Mouse (Mus musculus) limb, embryonic 13.5 days (tissue): ENCODE measurements at regions not wholly inside any gene's neighbourhood (a gene's known extent, or its start where the extent isn't known, plus 50 kb on each side); places are given as distances from the start of the nearest gene placed in this dataset.

Source experiments
- ATAC-seq: fragments of 200-750 bp; cut with Nextera tagmentation; 2 replicates; pipeline ENCODE4 v1.8.0; 2017; ENCODE audit warnings: low read depth, moderate number of reproducible peaks, moderate TSS enrichment; ENCODE audit not compliant: low FRiP score
- H3K27ac ChIP-seq: fragments of 300-500 bp; sonication (generic); 2 replicates; pipeline ENCODE4 v1.5.1; 2015; ENCODE audit warnings: inconsistent platforms, mild to moderate bottlenecking, moderate library complexity
- H3K27me3 ChIP-seq: fragments of 300-500 bp; sonication (generic); 2 replicates; pipeline ENCODE4 v1.6.1; 2015; ENCODE audit warnings: mild to moderate bottlenecking, inconsistent platforms
- H3K36me3 ChIP-seq: fragments of 300-500 bp; sonication (generic); 2 replicates; pipeline ENCODE4 v1.6.1; 2015; ENCODE audit warnings: inconsistent platforms, mild to moderate bottlenecking, moderate library complexity
- H3K4me1 ChIP-seq: fragments of 300-500 bp; sonication (generic); 2 replicates; pipeline ENCODE4 v1.6.1; 2015; ENCODE audit warnings: inconsistent platforms
- H3K4me2 ChIP-seq: fragments of 300-500 bp; sonication (generic); replicated peaks from 2 replicates; pipeline ENCODE4 v1.6.1; 2015; ENCODE audit warnings: inconsistent platforms, mild to moderate bottlenecking, moderate library complexity
- H3K4me3 ChIP-seq: fragments of 300-500 bp; sonication (generic); 2 replicates; pipeline ENCODE4 v1.5.1; 2015; ENCODE audit warnings: moderate library complexity, mild to moderate bottlenecking, inconsistent platforms
- H3K9ac ChIP-seq: fragments of 300-500 bp; sonication (generic); 2 replicates; pipeline ENCODE4 v1.6.1; 2015; ENCODE audit warnings: mild to moderate bottlenecking, inconsistent platforms
- H3K9me3 ChIP-seq: fragments of 300-500 bp; sonication (generic); 2 replicates; pipeline ENCODE4 v1.6.1; 2016; ENCODE audit warnings: inconsistent platforms
- WGBS: fragments of 180-500 bp; shearing (Covaris S2); methylation state at CpG from one replicate; pipeline ENCODE4 v1.1.7; 2015; 5-methylcytosine and 5-hydroxymethylcytosine counted together

DNA sequence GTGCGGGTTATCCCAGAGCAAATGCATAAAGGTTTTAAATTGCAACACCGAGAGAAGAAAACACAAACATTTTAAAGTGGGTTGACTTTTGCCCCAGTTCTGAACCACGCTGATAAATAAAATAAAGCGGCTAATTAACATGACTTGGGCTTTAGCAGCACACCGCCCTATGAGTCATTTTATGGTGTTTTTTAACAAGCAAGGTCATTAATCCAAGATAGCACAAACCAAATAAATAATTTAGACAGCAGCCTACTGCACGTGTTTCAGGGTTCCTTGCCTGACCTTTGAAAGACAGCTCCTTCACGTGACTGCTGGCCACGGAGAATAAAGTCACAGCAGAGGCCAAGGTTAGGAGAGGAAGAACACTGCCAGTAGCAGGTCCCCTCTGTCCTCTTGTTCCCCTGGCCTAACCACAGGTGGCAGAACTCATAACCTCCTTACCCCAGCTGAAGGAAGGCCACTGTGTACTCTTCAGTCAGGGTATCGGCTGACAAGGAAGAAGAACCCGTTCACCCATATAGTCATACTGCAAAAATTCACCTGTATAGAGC is 371.8 kb upstream of the Acvr2a start:
- Histone ChIP-seq H3K27ac (no peak overlapping the region), H3K36me3 (no peaks in the 10 kb centered on the region), H3K4me2 (no peak overlapping the region), H3K4me1 (peaks cover 23% of the 10 kb centered on the region), H3K27me3 (no peaks in the 10 kb centered on the region), H3K9ac (no peak overlapping the region), H3K9me3 (no peaks in the 10 kb centered on the region), H3K4me3 (no peak overlapping the region)
- no peak for ATAC-seq
- WGBS: 43% methylated on average over 10 of the region's 10 CpGs

- 8% methylated on average over 5 of the region's 5 CpGs for WGBS
- Histone ChIP-seq H3K9me3 (no peaks in the 10 kb centered on the region), H3K36me3 (no peaks in the 10 kb centered on the region), H3K27me3 (no peaks in the 10 kb centered on the region), H3K4me2 (no peak overlapping the region), H3K27ac (no peak overlapping the region), H3K4me3 (no peak overlapping the region), H3K4me1 (peaks cover 22% of the 10 kb centered on the region), H3K9ac (no peak overlapping the region)
- peak; percentile 48; the same call in 1 of the 2 replicates for ATAC-seq
These were observed 367.9 kb upstream of the Acvr2a start for GRCm38 (mm10) chr2:48445898-48446604.

DNA sequence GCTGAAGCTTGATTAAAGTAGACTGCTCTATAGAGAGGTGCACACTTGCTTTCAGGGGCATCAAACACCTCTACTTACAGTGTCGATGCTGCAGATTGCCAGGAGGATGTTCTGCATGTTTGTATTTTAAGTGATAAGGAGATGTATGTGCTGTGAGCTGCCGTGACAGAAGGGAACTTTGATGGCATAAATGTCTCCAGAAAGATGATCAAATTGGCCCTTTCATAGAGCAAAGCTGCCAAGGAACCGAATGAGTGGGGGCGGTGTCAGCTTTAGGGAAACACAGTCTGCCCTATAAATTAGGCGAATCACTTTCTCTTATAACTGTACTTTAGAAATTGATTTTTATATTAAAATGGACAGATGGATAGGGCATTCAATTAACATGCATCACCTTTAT is 367.3 kb upstream of the Acvr2a start:
- H3K27me3 ChIP-seq: no peaks in the 10 kb centered on the region
- H3K9ac ChIP-seq: no peak overlapping the region
- no peaks in the 10 kb centered on the region for H3K36me3 ChIP-seq
- H3K27ac ChIP-seq: no peak overlapping the region
- H3K4me3 ChIP-seq: no peak overlapping the region
- H3K4me2 ChIP-seq: no peak overlapping the region
- no peaks in the 10 kb centered on the region for H3K9me3 ChIP-seq
- H3K4me1 ChIP-seq: peaks cover 16% of the 10 kb centered on the region
- WGBS: 78% methylated on average over 5 of the region's 5 CpGs
- no peak for ATAC-seq

- ATAC-seq: no peak
- H3K27me3 ChIP-seq: no peaks in the 10 kb centered on the region
- no peak overlapping the region for H3K4me2 ChIP-seq
- no peaks in the 10 kb centered on the region for H3K36me3 ChIP-seq
- H3K27ac ChIP-seq: no peak overlapping the region
- H3K9ac ChIP-seq: no peak overlapping the region
- peaks cover 10% of the 10 kb centered on the region for H3K4me1 ChIP-seq
- H3K4me3 ChIP-seq: no peak overlapping the region
- WGBS: 85% methylated on average over 7 of the region's 7 CpGs
- no peaks in the 10 kb centered on the region for H3K9me3 ChIP-seq
These were observed 364.6 kb upstream of the Acvr2a start for GRCm38 (mm10) chr2:48449165-48449842.

GRCm38 (mm10) chr2:48456072-48457040 is 357.6 kb upstream of the Acvr2a start:
- no peak overlapping the region for H3K4me2 ChIP-seq
- ATAC-seq: no peak; the same call in 1 of the 2 replicates
- no peak overlapping the region for H3K27ac ChIP-seq
- H3K4me3 ChIP-seq: no peak overlapping the region
- H3K4me1 ChIP-seq: no peaks in the 10 kb centered on the region
- no peaks in the 10 kb centered on the region for H3K27me3 ChIP-seq
- no peak overlapping the region for H3K9ac ChIP-seq
- WGBS: 42% methylated on average over 7 of the region's 7 CpGs
- no peaks in the 10 kb centered on the region for H3K9me3 ChIP-seq
- no peaks in the 10 kb centered on the region for H3K36me3 ChIP-seq

DNA sequence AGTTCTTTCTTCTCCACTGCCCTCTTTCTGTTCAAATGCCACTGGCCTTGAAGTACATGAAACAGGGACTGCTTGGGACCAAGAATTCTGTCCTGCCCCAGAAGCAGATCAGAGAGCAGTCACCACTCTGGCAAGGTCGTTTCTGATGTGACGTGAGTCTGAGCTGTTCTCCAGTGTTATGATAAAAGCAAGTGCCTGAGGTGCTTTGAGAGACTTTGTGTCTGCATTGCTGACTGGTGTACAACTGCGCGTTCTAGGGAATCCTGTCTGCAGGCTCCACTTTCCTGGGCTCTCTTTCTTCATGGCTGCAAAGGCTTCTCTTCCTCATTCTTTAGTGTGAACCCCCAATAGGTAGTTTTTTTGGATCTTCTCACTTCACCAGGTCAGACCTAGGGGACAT is 356.8 kb upstream of the Acvr2a start:
- WGBS: 68% methylated on average over 4 of the region's 4 CpGs
- H3K36me3 ChIP-seq: no peaks in the 10 kb centered on the region

DNA sequence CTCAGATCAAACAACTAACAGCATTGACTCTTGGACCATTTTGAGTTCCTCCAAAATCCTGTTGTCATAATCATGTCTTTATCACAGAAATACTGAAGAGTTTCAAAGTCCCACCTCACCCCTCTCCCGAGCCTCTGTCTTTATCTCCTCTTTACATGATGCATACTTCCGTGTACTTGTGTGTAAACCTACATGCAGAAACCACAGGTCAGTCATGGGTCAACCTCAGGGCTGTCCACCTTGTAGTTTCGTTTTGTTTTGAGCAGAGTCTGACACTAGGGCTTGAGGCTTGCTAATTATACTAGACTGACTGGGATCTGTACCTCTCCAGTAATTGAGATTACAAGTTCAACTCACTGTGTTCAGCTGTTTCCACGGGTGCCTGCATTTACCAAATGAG is 348.4 kb upstream of the Acvr2a start:
- Histone ChIP-seq H3K27me3 (no peaks in the 10 kb centered on the region), H3K4me3 (no peak overlapping the region), H3K9me3 (no peaks in the 10 kb centered on the region), H3K4me2 (no peak overlapping the region), H3K9ac (no peak overlapping the region), H3K27ac (no peak overlapping the region), H3K4me1 (peaks cover 7% of the 10 kb centered on the region; the same call in 1 of the 2 replicates), H3K36me3 (no peaks in the 10 kb centered on the region)
- 79% methylated on average over 4 of the region's 4 CpGs for WGBS
- ATAC-seq: no peak

More for the DNA sequence above, 356.8 kb upstream of the Acvr2a start:
- Histone ChIP-seq H3K4me1 (no peaks in the 10 kb centered on the region), H3K9ac (no peak overlapping the region), H3K4me2 (no peak overlapping the region), H3K27ac (no peak overlapping the region), H3K9me3 (no peaks in the 10 kb centered on the region), H3K4me3 (no peak overlapping the region), H3K27me3 (no peaks in the 10 kb centered on the region)
- ATAC-seq: no peak

GRCm38 (mm10) chr2:48468895-48469294 is 345.0 kb upstream of the Acvr2a start:
- Histone ChIP-seq H3K9ac (no peak overlapping the region), H3K36me3 (no peaks in the 10 kb centered on the region), H3K27ac (no peak overlapping the region), H3K9me3 (no peaks in the 10 kb centered on the region), H3K27me3 (no peaks in the 10 kb centered on the region), H3K4me2 (no peak overlapping the region), H3K4me1 (peaks cover 7% of the 10 kb centered on the region; the same call in 1 of the 2 replicates), H3K4me3 (no peak overlapping the region)
- ATAC-seq: no peak
- 83% methylated on average over 4 of the region's 4 CpGs for WGBS

- Histone ChIP-seq H3K4me2 (no peak overlapping the region), H3K27me3 (no peaks in the 10 kb centered on the region), H3K36me3 (no peaks in the 10 kb centered on the region), H3K27ac (no peak overlapping the region), H3K9ac (no peak overlapping the region), H3K4me3 (no peak overlapping the region), H3K9me3 (no peaks in the 10 kb centered on the region), H3K4me1 (peaks cover 7% of the 10 kb centered on the region; the same call in 1 of the 2 replicates)
- no peak for ATAC-seq
- 90% methylated on average over 4 of the region's 4 CpGs for WGBS
These were observed 344.6 kb upstream of the Acvr2a start for GRCm38 (mm10) chr2:48469357-48469756.

- Histone ChIP-seq H3K27ac (no peak overlapping the region), H3K4me2 (no peak overlapping the region), H3K9me3 (no peaks in the 10 kb centered on the region), H3K4me3 (no peak overlapping the region), H3K9ac (no peak overlapping the region), H3K36me3 (no peaks in the 10 kb centered on the region), H3K4me1 (peaks cover 3% of the 10 kb centered on the region; the same call in 1 of the 2 replicates), H3K27me3 (no peaks in the 10 kb centered on the region)
- 79% methylated on average over 3 of the region's 3 CpGs for WGBS
- ATAC-seq: no peak
These were observed 340.8 kb upstream of the Acvr2a start for GRCm38 (mm10) chr2:48473102-48473501.

DNA sequence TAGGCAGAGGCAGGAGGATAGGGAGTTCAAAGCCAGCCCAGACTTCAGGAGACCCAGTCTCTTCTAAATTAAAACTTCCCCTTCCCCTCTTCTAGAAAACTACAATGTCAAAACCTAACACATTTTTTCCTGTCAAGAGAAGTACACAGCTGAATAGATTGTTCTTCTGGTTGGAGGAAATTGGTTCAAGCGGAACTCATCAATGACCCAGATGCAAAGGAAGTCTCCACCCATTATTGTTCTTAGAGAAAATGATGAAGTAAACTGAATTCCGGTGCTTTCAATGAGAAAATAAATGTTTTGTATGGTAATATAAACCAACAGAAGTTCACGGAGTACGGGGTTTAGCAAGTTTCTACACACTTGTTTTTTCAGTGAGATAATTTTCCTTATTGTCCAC is 339.3 kb upstream of the Acvr2a start:
- no peak for ATAC-seq
- WGBS: 90% methylated on average over 4 of the region's 4 CpGs
- no peaks in the 10 kb centered on the region for H3K27me3 ChIP-seq
- no peak overlapping the region for H3K27ac ChIP-seq
- no peak overlapping the region for H3K4me3 ChIP-seq
- peaks cover 3% of the 10 kb centered on the region; the same call in 1 of the 2 replicates for H3K4me1 ChIP-seq
- H3K4me2 ChIP-seq: no peak overlapping the region
- no peaks in the 10 kb centered on the region for H3K36me3 ChIP-seq
- H3K9me3 ChIP-seq: no peaks in the 10 kb centered on the region
- H3K9ac ChIP-seq: no peak overlapping the region

GRCm38 (mm10) chr2:48476777-48477176 is 337.1 kb upstream of the Acvr2a start:
- Histone ChIP-seq H3K27ac (no peak overlapping the region), H3K36me3 (no peaks in the 10 kb centered on the region), H3K4me3 (no peak overlapping the region), H3K27me3 (no peaks in the 10 kb centered on the region), H3K9me3 (no peaks in the 10 kb centered on the region), H3K9ac (no peak overlapping the region), H3K4me2 (no peak overlapping the region), H3K4me1 (peaks cover 16% of the 10 kb centered on the region)
- 52% methylated on average over 3 of the region's 3 CpGs for WGBS
- ATAC-seq: no peak
